Mouse (Mus musculus): Measurements from ENCODE around the gene Klhl33.

Gene Klhl33

GRCm38 (mm10) chr14:50897374-50897765 is at the start of gene Klhl33:
Klhl33 (minus strand) TSS chr14:50897507.
- in situ Hi-C loops (cut with MboI, MseI) = loop anchor here (10.0 kb wide), 1 partner anchor 1173 kb away; no protein-coding TSS in a partner anchor

- in situ Hi-C loops (cut with MboI, MseI) = loop anchor here (25.0 kb wide), 1 partner anchor 1067 kb away; the partner anchor contains the start of genes Tmem253 and Zfp219
Measured at GRCm38 (mm10) chr14:50945526-50945925, 48.2 kb upstream of the Klhl33 start.

GRCm38 (mm10) chr14:50945081-50945480 is 47.8 kb upstream of the Klhl33 start:
- in situ Hi-C loops (cut with MboI, MseI) = loop anchor here (25.0 kb wide), 1 partner anchor 1067 kb away; the partner anchor contains the start of genes Tmem253 and Zfp219

GRCm38 (mm10) chr14:50944668-50945033 is 47.3 kb upstream of the Klhl33 start:
- in situ Hi-C loops (cut with MboI, MseI) = loop anchor here (25.0 kb wide), 1 partner anchor 1068 kb away; the partner anchor contains the start of genes Tmem253 and Zfp219

- in situ Hi-C loops (cut with MboI, MseI) = loop anchor here (25.0 kb wide), 1 partner anchor 1068 kb away; the partner anchor contains the start of genes Tmem253 and Zfp219
Measured at GRCm38 (mm10) chr14:50943932-50944667, 46.8 kb upstream of the Klhl33 start, which contains the start of gene Gm49342. Gm49342 (plus strand) TSS chr14:50944517.

GRCm38 (mm10) chr14:50938940-50939339 is 41.6 kb upstream of the Klhl33 start:
- in situ Hi-C loops (cut with MboI, MseI) = loop anchor here (25.0 kb wide), 1 partner anchor 1073 kb away; the partner anchor contains the start of genes Tmem253 and Zfp219

- in situ Hi-C loops (cut with MboI, MseI) = loop anchor here (25.0 kb wide), 1 partner anchor 1074 kb away; the partner anchor contains the start of genes Tmem253 and Zfp219
Measured at GRCm38 (mm10) chr14:50938119-50938908, 41.0 kb upstream of the Klhl33 start.

- in situ Hi-C loops (cut with MboI, MseI) = loop anchor here (25.0 kb wide), 1 partner anchor 1076 kb away; the partner anchor contains the start of genes Tmem253 and Zfp219
Measured at GRCm38 (mm10) chr14:50936649-50937048, 39.3 kb upstream of the Klhl33 start.

GRCm38 (mm10) chr14:50931493-50932020 is 34.2 kb upstream of the Klhl33 start:
- in situ Hi-C loops (cut with MboI, MseI) = loop anchor here (25.0 kb wide), 1 partner anchor 1081 kb away; the partner anchor contains the start of genes Tmem253 and Zfp219

GRCm38 (mm10) chr14:50930754-50931492 is 33.6 kb upstream of the Klhl33 start, which contains the start of the genes Pip4p1 and Pnp:
Pip4p1 (minus strand) TSS chr14:50930856.
Pnp (plus strand) TSS chr14:50931082.
- in situ Hi-C loops (cut with MboI, MseI) = loop anchor here (25.0 kb wide), 1 partner anchor 1081 kb away; the partner anchor contains the start of genes Tmem253 and Zfp219

- in situ Hi-C loops (cut with MboI, MseI) = loop anchor here (25.0 kb wide), 1 partner anchor 1082 kb away; the partner anchor contains the start of genes Tmem253 and Zfp219
Measured at GRCm38 (mm10) chr14:50930377-50930753, 33.1 kb upstream of the Klhl33 start.

GRCm38 (mm10) chr14:50929951-50930350 is 32.6 kb upstream of the Klhl33 start:
- in situ Hi-C loops (cut with MboI, MseI) = loop anchor here (5.0 to 25.0 kb wide), 3 partner anchors 58 to 1082 kb away; partner anchors contain the start of genes Tep1, Tmem253 and Zfp219

- in situ Hi-C loops (cut with MboI, MseI) = loop anchor here (5.0 to 25.0 kb wide), 3 partner anchors 55 to 1085 kb away; partner anchors contain the start of genes Tep1, Tmem253 and Zfp219
Measured at GRCm38 (mm10) chr14:50927366-50927765, 30.1 kb upstream of the Klhl33 start.

GRCm38 (mm10) chr14:50925111-50925920 is 28.0 kb upstream of the Klhl33 start:
- in situ Hi-C loops (cut with MboI, MseI) = loop anchor here (5.0 to 25.0 kb wide), 3 partner anchors 53 to 1087 kb away; partner anchors contain the start of genes Tep1, Tmem253 and Zfp219

- in situ Hi-C loops (cut with MboI, MseI) = loop anchor here (5.0 to 25.0 kb wide), 3 partner anchors 52 to 1088 kb away; partner anchors contain the start of genes Tep1, Tmem253 and Zfp219
Measured at GRCm38 (mm10) chr14:50924281-50925064, 27.2 kb upstream of the Klhl33 start, which contains the start of the genes Osgep and Apex1. Osgep (minus strand) TSS chr14:50924893. Apex1 (plus strand) TSS chr14:50924968.

GRCm38 (mm10) chr14:50923437-50923836 is 26.1 kb upstream of the Klhl33 start:
- in situ Hi-C loops (cut with MboI, MseI) = loop anchor here (10.0 kb wide), 1 partner anchor 141 kb away; no protein-coding TSS in a partner anchor

GRCm38 (mm10) chr14:50911356-50911755 is 14.0 kb upstream of the Klhl33 start:
- in situ Hi-C loops (cut with MboI, MseI) = no loop called here

GRCm38 (mm10) chr14:50908126-50908525 is 10.8 kb upstream of the Klhl33 start:
- in situ Hi-C loops (cut with MboI, MseI) = no loop called here
